Mouse (Mus musculus) embryonic stem cell, embryonic (primary cell): Measurements from ENCODE around the gene Rrp12.

Experiments
- CTCF ChIA-PET, 4 experiments: fragments of 300-600 bp in 2 of 4; fragments of 350-600 bp in 2 of 4; sonication (Branson Sonifier 250); formaldehyde crosslinking; loops; one replicate each; lab custom pipeline; 2022; ENCODE audit warnings: inconsistent platforms in 2 of 4; lab: Charles Lee
- POLR2A ChIA-PET, 4 experiments: fragments of 300-600 bp in 2 of 4; fragments of 350-600 bp in 2 of 4; sonication (Branson Sonifier 250); formaldehyde crosslinking; loops; one replicate each; lab custom pipeline; 2022; ENCODE audit warnings: antibody characterized with exemption in 4 of 4, inconsistent platforms in 1 of 4; lab: Charles Lee

Gene Rrp12

GRCm38 (mm10) chr19:41883882-41884281 lies 12.1 kb downstream of the Rrp12 start:
- ChIA-PET POLR2A (interaction anchor here in 2 of 4 experiments (1.2 to 1.7 kb wide), 3 partner anchors 29 to 82 kb away, joined by 3 to 5 read pairs (median 4); partner anchors contain the start of genes Arhgap19 (in 1 of the 2) and Pgam1 (in 1 of the 2)), CTCF (interaction anchor here in 2 of 4 experiments (0.5 to 0.6 kb wide), 2 partner anchors 37 to 245 kb away, joined by 3 to 4 read pairs; no protein-coding TSS in a partner anchor)

GRCm38 (mm10) chr19:41881842-41882241 lies 14.1 kb downstream of the Rrp12 start:
- ChIA-PET CTCF (no interaction called here), POLR2A (no interaction called here)

- POLR2A ChIA-PET, result interaction anchor here in 2 of 4 experiments (0.6 to 1.6 kb wide), 3 partner anchors 12 to 92 kb away, joined by 3 to 5 read pairs (median 4); no protein-coding TSS in a partner anchor
- CTCF ChIA-PET, result interaction anchor here in 1 of 4 experiments (0.6 kb wide), 1 partner anchor 78 kb away, joined by 4 read pairs; no protein-coding TSS in a partner anchor
Measured at GRCm38 (mm10) chr19:41874356-41874755, 21.6 kb downstream of the Rrp12 start.

GRCm38 (mm10) chr19:41872285-41872684 lies 23.7 kb downstream of the Rrp12 start:
- ChIA-PET CTCF (no interaction called here), POLR2A (interaction anchor here in 2 of 4 experiments (0.7 to 2.3 kb wide), 5 partner anchors 11 to 52 kb away, joined by 3 to 9 read pairs (median 3); no protein-coding TSS in a partner anchor)

- POLR2A ChIA-PET, result interaction anchor here in 2 of 4 experiments (0.9 to 1.2 kb wide), 2 partner anchors 24 to 42 kb away, joined by 3 read pairs; partner anchors contain the start of gene Pgam1 (in 1 of the 2)
- CTCF ChIA-PET, result interaction anchor here in 1 of 4 experiments (0.6 kb wide), 1 partner anchor 30 kb away, joined by 4 read pairs; no protein-coding TSS in a partner anchor
Measured at GRCm38 (mm10) chr19:41869946-41870345, 26.0 kb downstream of the Rrp12 start.

GRCm38 (mm10) chr19:41869296-41869695 lies 26.7 kb downstream of the Rrp12 start:
- ChIA-PET CTCF (no interaction called here), POLR2A (interaction anchor here in 2 of 4 experiments (0.6 to 1.2 kb wide), 3 partner anchors 24 to 42 kb away, joined by 3 to 4 read pairs (median 3); partner anchors contain the start of gene Pgam1 (in 1 of the 2))

- ChIA-PET CTCF (interaction anchor here in 2 of 4 experiments (1.1 to 1.3 kb wide), 3 partner anchors 8 to 39 kb away, joined by 3 to 5 read pairs (median 4); partner anchors contain the start of gene Frat2 (in 1 of the 2)), POLR2A (interaction anchor here in 2 of 4 experiments (0.6 to 2.2 kb wide), 9 partner anchors 9 to 565 kb away, joined by 3 to 9 read pairs (median 5); partner anchors contain the start of genes Exosc1 (in 1 of the 2) and Zdhhc16 (in 1 of the 2))
Measured at GRCm38 (mm10) chr19:41866707-41867106, 29.3 kb downstream of the Rrp12 start.

- ChIA-PET CTCF (interaction anchor here in 1 of 4 experiments (0.6 kb wide), 1 partner anchor 102 kb away, joined by 11 read pairs; no protein-coding TSS in a partner anchor), POLR2A (interaction anchor here in 3 of 4 experiments (1.3 to 2.6 kb wide), 6 partner anchors 9 to 18 kb away, joined by 3 to 8 read pairs (median 4); partner anchors contain the start of gene Frat2 (in 1 of the 3))
Measured at GRCm38 (mm10) chr19:41857816-41858310, 38.1 kb downstream of the Rrp12 start.

GRCm38 (mm10) chr19:41857086-41857762 lies 38.7 kb downstream of the Rrp12 start:
- ChIA-PET POLR2A (interaction anchor here in 3 of 4 experiments (0.6 to 2.6 kb wide), 5 partner anchors 9 to 150 kb away, joined by 3 to 8 read pairs (median 4); partner anchors contain the start of gene Frat2 (in 1 of the 3)), CTCF (interaction anchor here in 2 of 4 experiments (0.5 to 0.6 kb wide), 2 partner anchors 103 to 188 kb away, joined by 3 to 11 read pairs; no protein-coding TSS in a partner anchor)

GRCm38 (mm10) chr19:41852423-41852822 lies 43.5 kb downstream of the Rrp12 start:
- ChIA-PET CTCF (interaction anchor here in 1 of 4 experiments (0.5 kb wide), 2 partner anchors 30 to 62 kb away, joined by 4 read pairs; no protein-coding TSS in a partner anchor), POLR2A (no interaction called here)

- CTCF ChIA-PET, result interaction anchor here in 3 of 4 experiments (0.6 to 1.2 kb wide), 4 partner anchors 37 to 175 kb away, joined by 3 to 4 read pairs (median 3); partner anchors contain the start of gene Pgam1 (in 1 of the 3)
- POLR2A ChIA-PET, result interaction anchor here in 3 of 4 experiments (0.6 to 1.4 kb wide), 6 partner anchors 14 to 82 kb away, joined by 3 to 6 read pairs (median 3); no protein-coding TSS in a partner anchor
Measured at GRCm38 (mm10) chr19:41850719-41851543, 45.0 kb downstream of the Rrp12 start.

GRCm38 (mm10) chr19:41850021-41850718 lies 45.8 kb downstream of the Rrp12 start:
- ChIA-PET CTCF (interaction anchor here in 3 of 4 experiments (0.6 to 1.2 kb wide), 5 partner anchors 37 to 176 kb away, joined by 3 to 4 read pairs (median 3); partner anchors contain the start of genes Pgam1 (in 1 of the 3) and Ubtd1 (in 1 of the 3)), POLR2A (interaction anchor here in 3 of 4 experiments (0.7 to 1.4 kb wide), 6 partner anchors 15 to 444 kb away, joined by 3 to 6 read pairs (median 4); no protein-coding TSS in a partner anchor)

GRCm38 (mm10) chr19:41847992-41848851 lies 47.8 kb downstream of the Rrp12 start, which contains the start of gene Frat2:
Frat2 (minus strand) TSS chr19:41848132.
- ChIA-PET CTCF (interaction anchor here in 3 of 4 experiments (0.6 to 1.4 kb wide), 3 partner anchors 18 to 294 kb away, joined by 3 to 5 read pairs (median 3); no protein-coding TSS in a partner anchor), POLR2A (interaction anchor here (0.6 to 2.3 kb wide), 15 partner anchors 10 to 1831 kb away, joined by 3 to 14 read pairs (median 4); partner anchors contain the start of genes Avpi1 (in 1 of the 4), Exosc1 (in 1 of the 4), Frat1 (in 1 of the 4) and Pi4k2a (in 1 of the 4))

GRCm38 (mm10) chr19:41847614-41847991 lies 48.4 kb downstream of the Rrp12 start:
- CTCF ChIA-PET, result interaction anchor here in 3 of 4 experiments (0.6 to 1.4 kb wide), 4 partner anchors 36 to 582 kb away, joined by 3 to 4 read pairs (median 4); no protein-coding TSS in a partner anchor
- POLR2A ChIA-PET, result interaction anchor here in 3 of 4 experiments (0.7 to 2.3 kb wide), 12 partner anchors 11 to 281 kb away, joined by 3 to 14 read pairs (median 4); partner anchors contain the start of genes Frat1 (in 2 of the 3), Avpi1 (in 1 of the 3), Exosc1 (in 1 of the 3) and Pi4k2a (in 1 of the 3)

GRCm38 (mm10) chr19:41847091-41847581 lies 48.8 kb downstream of the Rrp12 start:
- POLR2A ChIA-PET, result interaction anchor here in 3 of 4 experiments (0.5 to 2.5 kb wide), 14 partner anchors 11 to 433 kb away, joined by 3 to 14 read pairs (median 5); partner anchors contain the start of genes Frat1 (in 2 of the 3), Ankrd2 (in 1 of the 3), Exosc1 (in 1 of the 3) and Pi4k2a (in 1 of the 3)

More at GRCm38 (mm10) chr19:41847091-41847581, 48.8 kb downstream of the Rrp12 start:
- CTCF ChIA-PET, result interaction anchor here in 3 of 4 experiments (0.5 to 1.4 kb wide), 4 partner anchors 36 to 581 kb away, joined by 3 to 16 read pairs (median 4); no protein-coding TSS in a partner anchor
